Mouse (Mus musculus): ENCODE results near the gene Kiz.

DNA sequence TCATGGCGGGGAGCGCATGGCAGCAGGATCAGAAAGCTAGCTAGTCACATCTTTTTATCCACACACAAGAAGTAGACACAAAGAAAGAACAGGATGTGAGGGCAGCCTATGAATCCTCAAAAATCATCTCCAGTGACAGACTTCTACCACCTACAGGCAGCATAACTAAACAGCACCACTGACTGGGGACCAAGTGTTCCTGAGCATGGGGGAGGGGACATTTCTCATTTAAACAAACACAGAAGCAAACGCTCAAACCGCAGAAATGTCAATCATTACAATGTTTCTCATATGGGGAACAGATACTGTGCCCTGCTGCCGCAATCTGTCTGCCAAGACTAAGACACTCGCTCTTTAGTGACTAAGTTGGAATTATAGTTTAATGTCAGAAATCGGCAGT lies 40.7 kb upstream of the Kiz start:
- TF ChIP-seq CTCF (IDR thresholded peaks at IDR 0.05; ENCODE audit: borderline replicate concordance, insufficient read depth, low read depth, low read length) (no peak), POLR2A (IDR thresholded peaks at IDR 0.05; ENCODE audit: borderline replicate concordance, insufficient read depth, low read length) (no peak)

All from cerebellum, adult 2 months (tissue).